Mouse (Mus musculus) CH12.LX (cell line): Measurements from ENCODE around the gene Taar7a.

Experiments used
- CHD1 ChIP-seq: IDR thresholded peaks from 2 replicates; pipeline ENCODE4 v1.6.1; 2012; ENCODE audit warnings: low read depth, low read length, improper control_type of control experiment, inconsistent platforms
- CHD2 ChIP-seq: IDR thresholded peaks from 2 replicates; pipeline ENCODE4 v1.6.1; 2011; ENCODE audit warnings: low read length, improper control_type of control experiment
- CTCF ChIP-seq, 2 experiments: IDR thresholded peaks in 1 of 2; conservative IDR thresholded peaks in 1 of 2; 2 replicates each; pipeline ENCODE4 v1.5.1; 2011 to 2012; ENCODE audit warnings: low read depth in 2 of 2, low read length in 2 of 2, improper control_type of control experiment in 1 of 2, inconsistent platforms in 1 of 2, mild to moderate bottlenecking in 1 of 2, moderate library complexity in 1 of 2
- MAX ChIP-seq: IDR thresholded peaks from 2 replicates; pipeline ENCODE4 v1.6.1; 2011; ENCODE audit warnings: low read length, improper control_type of control experiment
- MAZ ChIP-seq: IDR thresholded peaks from 2 replicates; pipeline ENCODE4 v1.6.1; 2012; ENCODE audit warnings: low read depth, mild to moderate bottlenecking, inconsistent platforms, low read length, improper control_type of control experiment, moderate library complexity
- MXI1 ChIP-seq: IDR thresholded peaks from 2 replicates; pipeline ENCODE4 v1.6.1; 2011; ENCODE audit warnings: mild to moderate bottlenecking, low read depth, low read length, improper control_type of control experiment
- NELFE ChIP-seq: IDR thresholded peaks from 2 replicates; pipeline ENCODE4 v1.6.1; 2011; ENCODE audit warnings: low read depth, low read length, improper control_type of control experiment
- POLR2A ChIP-seq: IDR thresholded peaks from 2 replicates; pipeline ENCODE4 v1.6.1; 2011; ENCODE audit warnings: low read depth, mild to moderate bottlenecking, improper control_type of control experiment, low read length
- POLR2AphosphoS2 ChIP-seq: IDR thresholded peaks from 2 replicates; pipeline ENCODE4 v1.6.1; 2011; ENCODE audit warnings: low read depth, low read length, improper control_type of control experiment
- ZC3H11A ChIP-seq: IDR thresholded peaks from 2 replicates; pipeline ENCODE4 v1.6.1; 2012; ENCODE audit warnings: low read depth, mild to moderate bottlenecking, inconsistent platforms, low read length, improper control_type of control experiment

DNA sequence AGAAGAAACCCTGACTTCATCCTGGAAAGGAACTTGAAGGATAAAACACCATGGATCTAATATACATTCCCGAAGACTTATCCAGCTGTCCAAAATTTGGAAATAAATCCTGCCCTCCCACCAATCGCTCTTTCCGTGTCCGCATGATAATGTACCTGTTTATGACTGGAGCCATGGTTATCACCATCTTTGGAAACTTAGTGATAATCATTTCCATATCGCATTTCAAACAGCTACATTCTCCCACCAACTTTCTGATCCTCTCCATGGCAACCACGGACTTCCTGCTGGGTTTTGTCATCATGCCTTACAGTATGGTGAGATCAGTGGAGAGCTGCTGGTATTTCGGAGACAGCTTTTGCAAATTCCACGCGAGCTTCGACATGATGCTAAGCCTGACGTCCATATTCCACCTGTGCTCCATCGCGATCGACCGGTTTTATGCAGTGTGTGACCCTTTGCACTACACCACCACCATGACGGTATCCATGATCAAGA lies 43.7 kb downstream of the Taar7a start, which contains the start of gene Taar3:
- TF ChIP-seq MAZ (no peak), CHD2 (no peak), CTCF (conservative IDR thresholded peaks at IDR 0.05 in 1 of 2, IDR thresholded peaks at IDR 0.05 in 1 of 2; ENCODE audit: low read depth in 2 of 2, low read length in 2 of 2) (no peak), ZC3H11A (no peak), CHD1 (no peak), MXI1 (no peak), POLR2AphosphoS2 (no peak), MAX (no peak), NELFE (no peak), POLR2A (no peak)
